Mouse (Mus musculus): Measurements from ENCODE around the gene Maco1.

- TF ChIP-seq CTCF (IDR thresholded peaks at IDR 0.05; ENCODE audit: low read depth, low read length), result no peak
- TF ChIP-seq POLR2A (IDR thresholded peaks at IDR 0.05; ENCODE audit: borderline replicate concordance, low read depth, low read length), result no peak
Measured at GRCm38 (mm10) chr4:134791731-134792130, 61.4 kb downstream of the Maco1 start.

Measured in bone marrow macrophage, adult 2 months (primary cell).